Mouse (Mus musculus) ovary, adult 18-20 months (tissue): ENCODE results near the gene Ell.

Experiments used
- DNase-seq: peaks from one replicate; pipeline ENCODE4 v3.0.0; 2022; ENCODE audit warnings: low spot score, mixed read lengths

The Ell gene

GRCm38 (mm10) chr8:70598722-70599121 lies 59.5 kb downstream of the Ell start:
- DNase-seq, result no peak

- DNase-seq, result no peak
Measured at GRCm38 (mm10) chr8:70599507-70600290, 60.4 kb downstream of the Ell start.

- no peak for DNase-seq
Measured at GRCm38 (mm10) chr8:70600473-70601270, 61.4 kb downstream of the Ell start.

GRCm38 (mm10) chr8:70601271-70601649 lies 62.0 kb downstream of the Ell start:
- DNase-seq, result peak; percentile 92

- no peak for DNase-seq
Measured at GRCm38 (mm10) chr8:70602139-70602811, 63.0 kb downstream of the Ell start.

- no peak for DNase-seq
Measured at GRCm38 (mm10) chr8:70604558-70604957, 65.3 kb downstream of the Ell start.

GRCm38 (mm10) chr8:70605871-70606779 lies 66.9 kb downstream of the Ell start:
- DNase-seq, result no peak

- DNase-seq, result no peak
Measured at GRCm38 (mm10) chr8:70606780-70607602, 67.7 kb downstream of the Ell start.

GRCm38 (mm10) chr8:70607603-70607897 lies 68.3 kb downstream of the Ell start:
- no peak for DNase-seq

- no peak for DNase-seq
Measured at GRCm38 (mm10) chr8:70607898-70608748, 68.9 kb downstream of the Ell start.

- no peak for DNase-seq
Measured at GRCm38 (mm10) chr8:70608749-70609367, 69.6 kb downstream of the Ell start, which contains the start of gene Ssbp4. Gene Ssbp4 (minus strand): TSS chr8:70608872.

- peak; percentile 84 for DNase-seq
Measured at GRCm38 (mm10) chr8:70609368-70609848, 70.2 kb downstream of the Ell start.

- DNase-seq, result peak; percentile 94
Measured at GRCm38 (mm10) chr8:70609849-70610795, 70.9 kb downstream of the Ell start.

GRCm38 (mm10) chr8:70610796-70611771 lies 71.8 kb downstream of the Ell start:
- no peak for DNase-seq

GRCm38 (mm10) chr8:70611849-70612248 lies 72.6 kb downstream of the Ell start:
- no peak for DNase-seq

- no peak for DNase-seq
Measured at GRCm38 (mm10) chr8:70613763-70614162, 74.5 kb downstream of the Ell start.

- no peak for DNase-seq
Measured at GRCm38 (mm10) chr8:70614469-70614868, 75.2 kb downstream of the Ell start.
